Mouse (Mus musculus) limb, embryonic 14.5 days (tissue): ENCODE results near the gene Krt33b. TPM values are rescaled to one million over a fixed set of nuclear protein-coding genes. Genes with fewer than 3 reads are reported as not detected.

Experiments
- ATAC-seq: fragments of 200-750 bp; cut with Nextera tagmentation; 2 replicates; pipeline ENCODE4 v1.8.0; 2017; ENCODE audit warnings: low read depth, moderate number of reproducible peaks, moderate TSS enrichment; ENCODE audit not compliant: low FRiP score
- DNase-seq: peaks from one replicate; pipeline ENCODE4 v3.0.0-alpha.2; 2015; ENCODE audit warnings: low spot score
- H3K27ac ChIP-seq: fragments of 300-500 bp; sonication (generic); replicated peaks from 2 replicates; pipeline ENCODE4 v1.5.1; 2014; ENCODE audit warnings: low read depth, mild to moderate bottlenecking, low read length, moderate library complexity, mixed read lengths
- H3K27me3 ChIP-seq: fragments of 300-500 bp; sonication (generic); 2 replicates; pipeline ENCODE4 v1.6.1; 2014; ENCODE audit warnings: low read length, mixed read lengths; ENCODE audit not compliant: control insufficient read depth, insufficient read depth
- H3K36me3 ChIP-seq: fragments of 300-500 bp; sonication (generic); 2 replicates; pipeline ENCODE4 v1.6.1; 2014; ENCODE audit warnings: mild to moderate bottlenecking, low read length, moderate library complexity, mixed read lengths; ENCODE audit not compliant: control insufficient read depth, insufficient read depth
- H3K4me1 ChIP-seq: fragments of 300-500 bp; sonication (generic); 2 replicates; pipeline ENCODE4 v1.6.1; 2014; ENCODE audit warnings: antibody characterized with exemption, low read length, mixed read lengths; ENCODE audit not compliant: control insufficient read depth, insufficient read depth
- H3K4me2 ChIP-seq: fragments of 300-500 bp; sonication (generic); replicated peaks from 2 replicates; pipeline ENCODE4 v1.6.1; 2014; ENCODE audit warnings: low read depth, mild to moderate bottlenecking, low read length, moderate library complexity; ENCODE audit not compliant: severe bottlenecking
- H3K4me3 ChIP-seq: fragments of 300-500 bp; sonication (generic); replicated peaks from 2 replicates; pipeline ENCODE4 v1.5.1; 2014; ENCODE audit warnings: low read length
- H3K9ac ChIP-seq: fragments of 300-500 bp; sonication (generic); 2 replicates; pipeline ENCODE4 v1.6.1; 2014; ENCODE audit warnings: mild to moderate bottlenecking, low read depth, low read length, moderate library complexity; ENCODE audit not compliant: severe bottlenecking
- H3K9me3 ChIP-seq: fragments of 300-500 bp; sonication (generic); 2 replicates; pipeline ENCODE4 v1.6.1; 2016; ENCODE audit warnings: low read length; ENCODE audit not compliant: control insufficient read depth
- POLR2A ChIP-seq: fragments of 200-500 bp; IDR thresholded peaks from 2 replicates; pipeline ENCODE4 v1.8.0; 2012; ENCODE audit warnings: inconsistent platforms, mild to moderate bottlenecking, moderate library complexity, borderline replicate concordance; ENCODE audit not compliant: insufficient read depth, insufficient read length; ENCODE audit errors: extremely low read depth
- WGBS: fragments of 180-500 bp; shearing (Covaris S2); extraction: QIAGEN DNeasy Blood & Tissue Kit; methylation state at CpG from one replicate; pipeline ENCODE4 v1.1.7; 2014; 5-methylcytosine and 5-hydroxymethylcytosine counted together
- polyA plus RNA-seq, 2 experiments: library from polyadenylated mRNA; depleted of rRNA in 1 of 2; stranded (reverse) in 1 of 2; unstranded in 1 of 2; fragments of >200 nt; fragmentation: Nextera tagmentation in 1 of 2; extraction: Ambion mirVana in 1 of 2; gene quantifications; 2 replicates each; pipeline versions ENCODE4 v1.2.1 to v1.2.3; 2012 to 2014

The Krt33b gene
- polyA plus RNA-seq, 2 experiments = 0.41 to 0.54 TPM

GRCm38 (mm10) chr11:99985291-99986092 is 44.2 kb downstream of the Krt33b start:
- Histone ChIP-seq H3K9me3 (no peaks in the 10 kb centered on the region), H3K9ac (no peak overlapping the region), H3K36me3 (no peaks in the 10 kb centered on the region), H3K4me2 (no peak overlapping the region), H3K27ac (no peak overlapping the region), H3K4me3 (no peak overlapping the region), H3K4me1 (no peaks in the 10 kb centered on the region), H3K27me3 (no peaks in the 10 kb centered on the region)
- DNase-seq (no peak), ATAC-seq (no peak)
- TF ChIP-seq POLR2A = no peak
- 80% methylated on average over 20 of the region's 20 CpGs for WGBS

GRCm38 (mm10) chr11:99983442-99983841 is 46.2 kb downstream of the Krt33b start:
- H3K27me3 ChIP-seq = no peaks in the 10 kb centered on the region
- no peak for TF ChIP-seq POLR2A
- 95% methylated on average over 1 of the region's 1 CpGs for WGBS
- H3K4me3 ChIP-seq = no peak overlapping the region
- no peak for DNase-seq
- no peaks in the 10 kb centered on the region for H3K36me3 ChIP-seq
- no peak for ATAC-seq
- H3K4me2 ChIP-seq = no peak overlapping the region
- no peaks in the 10 kb centered on the region for H3K4me1 ChIP-seq
- no peak overlapping the region for H3K9ac ChIP-seq
- no peak overlapping the region for H3K27ac ChIP-seq
- no peaks in the 10 kb centered on the region for H3K9me3 ChIP-seq

DNA sequence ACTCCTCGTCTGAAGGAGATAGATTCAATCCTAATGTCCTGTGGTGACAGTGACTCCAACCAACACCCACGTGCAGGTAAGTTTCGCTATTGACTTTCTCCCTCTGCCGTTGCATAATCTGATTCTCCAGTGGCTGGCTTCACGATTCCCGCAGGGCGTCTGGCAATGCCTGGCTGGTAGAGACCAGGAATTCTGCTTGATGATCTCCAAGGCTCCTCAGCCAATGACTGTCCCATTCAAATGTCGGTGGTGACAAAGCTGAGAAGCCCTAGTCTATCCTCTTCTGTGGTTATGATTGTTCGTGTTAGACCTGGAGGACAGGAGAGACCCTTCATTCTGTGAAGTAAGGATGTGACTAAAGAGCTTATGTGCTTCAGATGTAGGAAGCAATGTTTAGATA is 46.9 kb downstream of the Krt33b start:
- H3K4me3 ChIP-seq = no peak overlapping the region
- no peaks in the 10 kb centered on the region for H3K27me3 ChIP-seq
- WGBS = 86% methylated on average over 9 of the region's 9 CpGs
- H3K4me2 ChIP-seq = no peak overlapping the region
- no peak overlapping the region for H3K9ac ChIP-seq
- ATAC-seq (no peak), DNase-seq (no peak)
- no peaks in the 10 kb centered on the region for H3K4me1 ChIP-seq
- no peaks in the 10 kb centered on the region for H3K9me3 ChIP-seq
- TF ChIP-seq POLR2A = no peak
- H3K36me3 ChIP-seq = no peaks in the 10 kb centered on the region
- no peak overlapping the region for H3K27ac ChIP-seq

DNA sequence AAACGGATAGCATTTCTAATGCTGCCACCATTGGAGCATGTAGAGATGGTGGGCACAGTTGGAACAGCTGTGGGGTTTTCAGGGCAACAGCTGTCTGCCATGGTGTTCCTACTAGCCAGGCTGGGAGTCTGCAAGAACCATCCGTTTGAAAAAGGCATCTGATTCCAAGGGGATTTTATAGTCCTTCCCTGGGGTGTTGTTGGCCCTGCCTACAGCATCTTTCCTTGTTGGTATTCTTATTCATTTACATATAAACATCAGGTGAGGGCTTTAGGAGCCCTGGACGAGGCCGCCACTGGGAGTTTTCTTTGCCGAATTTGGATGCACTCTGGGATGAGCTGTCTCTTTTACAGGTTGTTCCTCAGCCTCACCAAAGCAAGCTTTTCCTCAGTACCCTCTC is 50.7 kb downstream of the Krt33b start, which contains the start of gene Krtap29-1:
Krtap29-1 (minus strand) TSS at position 101 of the 400 bp plus-strand sequence.
- no peak for TF ChIP-seq POLR2A
- no peaks in the 10 kb centered on the region for H3K27me3 ChIP-seq
- no peak for ATAC-seq
- peaks cover 2% of the 10 kb centered on the region; the same call in 1 of the 2 replicates for H3K9me3 ChIP-seq
- no peak for DNase-seq
- H3K27ac ChIP-seq = no peak within 1 kb of the TSS
- no peaks in the 10 kb centered on the region for H3K36me3 ChIP-seq
- H3K4me1 ChIP-seq = no peaks in the 10 kb centered on the region
- WGBS = 67% methylated on average over 5 of the region's 5 CpGs
- no peak within 1 kb of the TSS for H3K4me3 ChIP-seq
- no peak within 1 kb of the TSS for H3K4me2 ChIP-seq
- H3K9ac ChIP-seq = no peak within 1 kb of the TSS

Other genes starting within 250 kb of the Krt33b start
Only the 30 nearest of the 34 such genes appear.
- not detected in 2 replicates for gene Gm11569, start 230.9 kb downstream of the Krt33b start, polyA plus RNA-seq (2012; rRNA removed)
- gene Gm11569, start 230.9 kb downstream of the Krt33b start, polyA plus RNA-seq (2014; fragmentation: Nextera tagmentation; extraction: Ambion mirVana) = not detected in 2 replicates
- not detected in 2 replicates for gene Gm11554, start 225.4 kb downstream of the Krt33b start, polyA plus RNA-seq (2012; rRNA removed)
- gene Gm11554, start 225.4 kb downstream of the Krt33b start, polyA plus RNA-seq (2014; fragmentation: Nextera tagmentation; extraction: Ambion mirVana) = not detected in 2 replicates
- gene Krtap4-13, start 220.0 kb downstream of the Krt33b start, polyA plus RNA-seq (2012; rRNA removed) = not detected in 2 replicates
- not detected in 2 replicates for gene Krtap4-13, start 220.0 kb downstream of the Krt33b start, polyA plus RNA-seq (2014; fragmentation: Nextera tagmentation; extraction: Ambion mirVana)
- gene Gm11564, start 214.2 kb downstream of the Krt33b start, polyA plus RNA-seq (2012; rRNA removed) = 0.12 TPM in 1 of 2 replicates, not detected in the other
- gene Gm11564, start 214.2 kb downstream of the Krt33b start, polyA plus RNA-seq (2014; fragmentation: Nextera tagmentation; extraction: Ambion mirVana) = not detected in 2 replicates
- gene 2300003K06Rik, start 191.8 kb downstream of the Krt33b start, polyA plus RNA-seq (2012; rRNA removed) = not detected in 2 replicates
- gene 2300003K06Rik, start 191.8 kb downstream of the Krt33b start, polyA plus RNA-seq (2014; fragmentation: Nextera tagmentation; extraction: Ambion mirVana) = not detected in 2 replicates
- 0.08 TPM in 1 of 2 replicates, not detected in the other for gene Krtap4-16, start 178.3 kb downstream of the Krt33b start, polyA plus RNA-seq (2012; rRNA removed)
- gene Krtap4-16, start 178.3 kb downstream of the Krt33b start, polyA plus RNA-seq (2014; fragmentation: Nextera tagmentation; extraction: Ambion mirVana) = not detected in 2 replicates
- not detected in 2 replicates for gene Gm11568, start 172.0 kb downstream of the Krt33b start, polyA plus RNA-seq (2012; rRNA removed)
- not detected in 2 replicates for gene Gm11568, start 172.0 kb downstream of the Krt33b start, polyA plus RNA-seq (2014; fragmentation: Nextera tagmentation; extraction: Ambion mirVana)
- not detected in 2 replicates for gene Gm11559, start 165.4 kb downstream of the Krt33b start, polyA plus RNA-seq (2012; rRNA removed)
- gene Gm11559, start 165.4 kb downstream of the Krt33b start, polyA plus RNA-seq (2014; fragmentation: Nextera tagmentation; extraction: Ambion mirVana) = not detected in 2 replicates
- not detected in 2 replicates for gene Krtap9-1, start 156.5 kb downstream of the Krt33b start, polyA plus RNA-seq (2012; rRNA removed)
- not detected in 2 replicates for gene Krtap9-1, start 156.5 kb downstream of the Krt33b start, polyA plus RNA-seq (2014; fragmentation: Nextera tagmentation; extraction: Ambion mirVana)
- gene Gm11567, start 150.7 kb downstream of the Krt33b start, polyA plus RNA-seq (2012; rRNA removed) = not detected in 2 replicates
- gene Gm11567, start 150.7 kb downstream of the Krt33b start, polyA plus RNA-seq (2014; fragmentation: Nextera tagmentation; extraction: Ambion mirVana) = not detected in 2 replicates
- gene Krtap31-1, start 121.9 kb downstream of the Krt33b start, polyA plus RNA-seq (2012; rRNA removed) = not detected in 2 replicates
- gene Krtap31-1, start 121.9 kb downstream of the Krt33b start, polyA plus RNA-seq (2014; fragmentation: Nextera tagmentation; extraction: Ambion mirVana) = not detected in 2 replicates
- gene Gm11565, start 115.1 kb downstream of the Krt33b start, polyA plus RNA-seq (2012; rRNA removed) = not detected in 2 replicates
- not detected in 2 replicates for gene Gm11565, start 115.1 kb downstream of the Krt33b start, polyA plus RNA-seq (2014; fragmentation: Nextera tagmentation; extraction: Ambion mirVana)
- not detected in 2 replicates for gene Krtap31-2, start 93.6 kb downstream of the Krt33b start, polyA plus RNA-seq (2012; rRNA removed)
- gene Krtap31-2, start 93.6 kb downstream of the Krt33b start, polyA plus RNA-seq (2014; fragmentation: Nextera tagmentation; extraction: Ambion mirVana) = not detected in 2 replicates
- not detected in 2 replicates for gene Krtap9-5, start 81.4 kb downstream of the Krt33b start, polyA plus RNA-seq (2012; rRNA removed)
- not detected in 2 replicates for gene Krtap9-5, start 81.4 kb downstream of the Krt33b start, polyA plus RNA-seq (2014; fragmentation: Nextera tagmentation; extraction: Ambion mirVana)
- 0.09 TPM in 1 of 2 replicates, not detected in the other for gene Krtap29-1, start 50.8 kb downstream of the Krt33b start, polyA plus RNA-seq (2012; rRNA removed)
- not detected in 2 replicates for gene Krtap29-1, start 50.8 kb downstream of the Krt33b start, polyA plus RNA-seq (2014; fragmentation: Nextera tagmentation; extraction: Ambion mirVana)
- not detected in 2 replicates for gene Krtap16-1, start 43.3 kb downstream of the Krt33b start, polyA plus RNA-seq (2012; rRNA removed)
- 0.19 TPM in 1 of 2 replicates, not detected in the other for gene Krtap16-1, start 43.3 kb downstream of the Krt33b start, polyA plus RNA-seq (2014; fragmentation: Nextera tagmentation; extraction: Ambion mirVana)
- gene Krtap17-1, start 35.9 kb downstream of the Krt33b start, polyA plus RNA-seq (2012; rRNA removed) = 0.09 and 0.19 TPM in 2 replicates
- 0.37 TPM in 1 of 2 replicates, not detected in the other for gene Krtap17-1, start 35.9 kb downstream of the Krt33b start, polyA plus RNA-seq (2014; fragmentation: Nextera tagmentation; extraction: Ambion mirVana)
- 0.08 TPM in 1 of 2 replicates, not detected in the other for gene Krt33a, start 13.7 kb downstream of the Krt33b start, polyA plus RNA-seq (2012; rRNA removed)
- gene Krt33a, start 13.7 kb downstream of the Krt33b start, polyA plus RNA-seq (2014; fragmentation: Nextera tagmentation; extraction: Ambion mirVana) = 0.15 and 0.29 TPM in 2 replicates
- gene Krt34, start 11.7 kb upstream of the Krt33b start, polyA plus RNA-seq (2012; rRNA removed) = not detected in 2 replicates
- gene Krt34, start 11.7 kb upstream of the Krt33b start, polyA plus RNA-seq (2014; fragmentation: Nextera tagmentation; extraction: Ambion mirVana) = 0.11 TPM in 1 of 2 replicates, not detected in the other
- 0.04 and 0.13 TPM in 2 replicates for gene Krt31, start 20.7 kb upstream of the Krt33b start, polyA plus RNA-seq (2012; rRNA removed)
- gene Krt31, start 20.7 kb upstream of the Krt33b start, polyA plus RNA-seq (2014; fragmentation: Nextera tagmentation; extraction: Ambion mirVana) = 0.26 TPM in 1 of 2 replicates, not detected in the other
- gene Krt32, start 58.4 kb upstream of the Krt33b start, polyA plus RNA-seq (2012; rRNA removed) = 0.10 TPM in 1 of 2 replicates, not detected in the other
- gene Krt32, start 58.4 kb upstream of the Krt33b start, polyA plus RNA-seq (2014; fragmentation: Nextera tagmentation; extraction: Ambion mirVana) = 0.40 TPM in 1 of 2 replicates, not detected in the other
- 1.7 and 2.9 TPM in 2 replicates for gene Krt35, start 66.4 kb upstream of the Krt33b start, polyA plus RNA-seq (2012; rRNA removed)
- 7.0 and 7.2 TPM in 2 replicates for gene Krt35, start 66.4 kb upstream of the Krt33b start, polyA plus RNA-seq (2014; fragmentation: Nextera tagmentation; extraction: Ambion mirVana)
- gene Krt36, start 75.8 kb upstream of the Krt33b start, polyA plus RNA-seq (2012; rRNA removed) = 0.36 and 1.1 TPM in 2 replicates
- 2.9 and 5.9 TPM in 2 replicates for gene Krt36, start 75.8 kb upstream of the Krt33b start, polyA plus RNA-seq (2014; fragmentation: Nextera tagmentation; extraction: Ambion mirVana)
- gene Krt13, start 91.7 kb upstream of the Krt33b start, polyA plus RNA-seq (2012; rRNA removed) = 0.15 and 0.62 TPM in 2 replicates
- gene Krt13, start 91.7 kb upstream of the Krt33b start, polyA plus RNA-seq (2014; fragmentation: Nextera tagmentation; extraction: Ambion mirVana) = 0.54 and 1.7 TPM in 2 replicates
- 113 and 213 TPM in 2 replicates for gene Krt15, start 106.1 kb upstream of the Krt33b start, polyA plus RNA-seq (2012; rRNA removed)
- 168 and 205 TPM in 2 replicates for gene Krt15, start 106.1 kb upstream of the Krt33b start, polyA plus RNA-seq (2014; fragmentation: Nextera tagmentation; extraction: Ambion mirVana)
- 30.3 and 74.0 TPM in 2 replicates for gene Krt19, start 118.8 kb upstream of the Krt33b start, polyA plus RNA-seq (2012; rRNA removed)
- gene Krt19, start 118.8 kb upstream of the Krt33b start, polyA plus RNA-seq (2014; fragmentation: Nextera tagmentation; extraction: Ambion mirVana) = 89.1 and 105 TPM in 2 replicates
- 0.24 and 0.39 TPM in 2 replicates for gene Krt9, start 163.4 kb upstream of the Krt33b start, polyA plus RNA-seq (2012; rRNA removed)
- not detected in 2 replicates for gene Krt9, start 163.4 kb upstream of the Krt33b start, polyA plus RNA-seq (2014; fragmentation: Nextera tagmentation; extraction: Ambion mirVana)
- gene Krt14, start 177.7 kb upstream of the Krt33b start, polyA plus RNA-seq (2012; rRNA removed) = 238 and 293 TPM in 2 replicates
- gene Krt14, start 177.7 kb upstream of the Krt33b start, polyA plus RNA-seq (2014; fragmentation: Nextera tagmentation; extraction: Ambion mirVana) = 480 and 495 TPM in 2 replicates
- 0.24 and 0.26 TPM in 2 replicates for gene Krt16, start 219.0 kb upstream of the Krt33b start, polyA plus RNA-seq (2012; rRNA removed)
- 0.29 and 0.61 TPM in 2 replicates for gene Krt16, start 219.0 kb upstream of the Krt33b start, polyA plus RNA-seq (2014; fragmentation: Nextera tagmentation; extraction: Ambion mirVana)
- gene Krt17, start 231.2 kb upstream of the Krt33b start, polyA plus RNA-seq (2012; rRNA removed) = 22.1 and 28.1 TPM in 2 replicates
- gene Krt17, start 231.2 kb upstream of the Krt33b start, polyA plus RNA-seq (2014; fragmentation: Nextera tagmentation; extraction: Ambion mirVana) = 75.5 and 78.5 TPM in 2 replicates